ENCODE assay signal across 9 mouse cellular contexts in the genomic region with DNA sequence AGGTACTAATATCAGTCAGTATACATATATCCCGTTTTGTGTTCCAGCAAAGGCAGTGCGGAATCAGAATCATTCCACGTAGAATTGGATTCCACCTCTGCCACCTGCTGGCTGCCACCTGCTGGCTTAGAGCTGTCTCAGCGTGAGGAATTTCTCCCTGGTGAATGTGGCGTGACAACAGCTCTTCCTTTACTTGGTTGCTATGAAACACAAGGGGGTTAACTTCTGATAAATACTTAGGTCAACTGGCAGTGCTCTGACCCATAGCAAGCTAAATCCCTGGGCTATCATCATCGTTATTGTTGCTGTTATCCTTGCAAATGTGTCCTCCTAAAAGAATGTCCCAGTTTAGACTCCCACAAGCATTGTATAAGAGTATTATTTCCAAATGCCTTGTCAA. TPM values are rescaled to one million over a fixed set of nuclear protein-coding genes. Genes with fewer than 3 reads are reported as not detected.
DNase-seq lines count a peak whose midpoint lies in the region; ATAC-seq and TF ChIP-seq lines count a peak whose summit lies in the region.
"Had no signal": no experiment of that assay in that cellular context is flagged by ENCODE, and none has a peak within 500 bp of the region (broad histone marks: within the 10 kb centered on the region; RNA-seq: fewer than 3 reads in every experiment).

No protein-coding gene starts in this region.

- no peaks in the 10 kb centered on the region for H3K27me3 ChIP-seq in intestine, postnatal 0 days (replicated peaks; ENCODE audit: control insufficient read depth, insufficient read depth, low read length)
- H3K27me3 ChIP-seq in intestine, embryonic 15.5 days (replicated peaks) = no peaks in the 10 kb centered on the region
- H3K27me3 ChIP-seq in neural tube, embryonic 11.5 days (ENCODE audit: control insufficient read depth, insufficient read depth, low read length) = no peaks in the 10 kb centered on the region
- H3K27me3 ChIP-seq: heart, embryonic 13.5 days had no signal

- ATAC-seq in intestine, postnatal 0 days = no peak
- no peak for ATAC-seq in intestine, embryonic 15.5 days
- no peak for ATAC-seq in neural tube, embryonic 11.5 days (ENCODE audit: insufficient read depth, low FRiP score, low TSS enrichment)

- 8% methylated on average over 6 of the region's 6 CpGs for WGBS in intestine, postnatal 0 days
- 8% methylated on average over 6 of the region's 6 CpGs for WGBS in intestine, embryonic 15.5 days
- 6% methylated on average over 6 of the region's 6 CpGs for WGBS in neural tube, embryonic 11.5 days

- H3K27ac ChIP-seq in intestine, postnatal 0 days (ENCODE audit: low read depth, low read length) = no peak overlapping the region
- H3K27ac ChIP-seq in intestine, embryonic 15.5 days = no peak overlapping the region
- no peak overlapping the region for H3K27ac ChIP-seq in neural tube, embryonic 11.5 days (ENCODE audit: low read depth, low read length)
- H3K27ac ChIP-seq: heart, embryonic 13.5 days had no signal

- no peak overlapping the region for H3K4me3 ChIP-seq in intestine, postnatal 0 days (ENCODE audit: low read depth, low read length)
- H3K4me3 ChIP-seq in intestine, embryonic 15.5 days (replicated peaks) = no peak overlapping the region
- H3K4me3 ChIP-seq in neural tube, embryonic 11.5 days (ENCODE audit: low read depth, low read length) = no peak overlapping the region
- H3K4me3 ChIP-seq: heart, embryonic 13.5 days had no signal

- DNase-seq in brain, adult 2 months (ENCODE audit: low read depth, low spot score) = peak; percentile 60
- DNase-seq in heart, postnatal 4 days = peak; percentile 36
- peak; percentile 9 to 22 for DNase-seq in layer of hippocampus, postnatal 10 days (ENCODE audit: low spot score in 2 of 2)
- peak; percentile 18 for DNase-seq in neural tube, embryonic 11.5 days (ENCODE audit: low spot score)
- DNase-seq in spleen, postnatal 10 days (ENCODE audit: low spot score in 2 of 2) = no peak
- DNase-seq in urinary bladder, adult 2 months (ENCODE audit: low spot score) = no peak

- no peaks in the 10 kb centered on the region for H3K36me3 ChIP-seq in intestine, postnatal 0 days (ENCODE audit: control insufficient read depth, insufficient read depth)
- no peaks in the 10 kb centered on the region for H3K36me3 ChIP-seq in intestine, embryonic 15.5 days
- no peaks in the 10 kb centered on the region for H3K36me3 ChIP-seq in neural tube, embryonic 11.5 days (ENCODE audit: control insufficient read depth, insufficient read depth, low read length)
- H3K36me3 ChIP-seq: heart, embryonic 13.5 days had no signal

- no peaks in the 10 kb centered on the region for H3K4me1 ChIP-seq in intestine, postnatal 0 days (replicated peaks; ENCODE audit: control insufficient read depth, insufficient read depth, low read length)
- H3K4me1 ChIP-seq in intestine, embryonic 15.5 days (replicated peaks) = no peaks in the 10 kb centered on the region
- H3K4me1 ChIP-seq in neural tube, embryonic 11.5 days (ENCODE audit: control insufficient read depth, insufficient read depth, low read length) = no peaks in the 10 kb centered on the region

- peak; percentile 78 for TF ChIP-seq CTCF in intestine, postnatal 0 days (IDR thresholded peaks at IDR 0.05; ENCODE audit: low read depth)

- no peak overlapping the region for H3K4me2 ChIP-seq in intestine, postnatal 0 days (replicated peaks; ENCODE audit: low read depth)
- no peak overlapping the region for H3K4me2 ChIP-seq in intestine, embryonic 15.5 days (replicated peaks)
- no peak overlapping the region for H3K4me2 ChIP-seq in neural tube, embryonic 11.5 days (ENCODE audit: low read depth)
- H3K4me2 ChIP-seq: heart, embryonic 13.5 days had no signal

- no peak overlapping the region for H3K9ac ChIP-seq in intestine, postnatal 0 days (ENCODE audit: low read depth, low read length)
- H3K9ac ChIP-seq in intestine, embryonic 15.5 days = no peak overlapping the region
- no peak overlapping the region for H3K9ac ChIP-seq in neural tube, embryonic 11.5 days (ENCODE audit: low read length)
- H3K9ac ChIP-seq: heart, embryonic 13.5 days had no signal

- no peaks in the 10 kb centered on the region for H3K9me3 ChIP-seq in intestine, postnatal 0 days (ENCODE audit: control insufficient read depth)
- no peaks in the 10 kb centered on the region for H3K9me3 ChIP-seq in intestine, embryonic 15.5 days
- no peaks in the 10 kb centered on the region for H3K9me3 ChIP-seq in neural tube, embryonic 11.5 days (ENCODE audit: control insufficient read depth, low read length)
- H3K9me3 ChIP-seq: heart, embryonic 13.5 days had no signal

RNA-seq across cellular contexts. Expression of gene Prr9, which starts 17.2 kb away (rescaled TPM):
- polyA plus RNA-seq in intestine, postnatal 0 days (2015; fragmentation: Nextera tagmentation; extraction: Ambion mirVana) = not detected in 2 replicates
- not detected in 2 replicates for polyA plus RNA-seq in intestine, embryonic 15.5 days (2015; fragmentation: Nextera tagmentation; extraction: Ambion mirVana)
- total RNA-seq in heart, postnatal 4 days (2021) = not detected
- not detected for total RNA-seq in layer of hippocampus, postnatal 10 days (2021)
- polyA plus RNA-seq in neural tube, embryonic 11.5 days (2014; fragmentation: Nextera tagmentation; extraction: Ambion mirVana) = not detected in 2 replicates
- not detected in 2 replicates for polyA plus RNA-seq in urinary bladder, adult 2 months (2012; rRNA removed)
- polyA plus RNA-seq: heart, embryonic 13.5 days had no signal

RNA-seq across cellular contexts. Expression of gene Lor, which starts 23.6 kb away (rescaled TPM):
- 1.1 and 1.5 TPM in 2 replicates for polyA plus RNA-seq in intestine, postnatal 0 days (2015; fragmentation: Nextera tagmentation; extraction: Ambion mirVana)
- polyA plus RNA-seq in intestine, embryonic 15.5 days (2015; fragmentation: Nextera tagmentation; extraction: Ambion mirVana) = 0.21 and 0.23 TPM in 2 replicates
- under 1 TPM in 1 of 2 experiments, not detected in 1; 0.19 TPM for total RNA-seq in heart, postnatal 4 days (2021)
- total RNA-seq in layer of hippocampus, postnatal 10 days (2021) = 1 to 10 TPM; 6.6 to 6.8 TPM
- polyA plus RNA-seq in neural tube, embryonic 11.5 days (2014; fragmentation: Nextera tagmentation; extraction: Ambion mirVana) = 0.97 and 1.6 TPM in 2 replicates
- polyA plus RNA-seq in urinary bladder, adult 2 months (2012; rRNA removed) = 0.13 and 0.17 TPM in 2 replicates

RNA-seq across cellular contexts. Expression of gene Lelp1, which starts 36.0 kb away (rescaled TPM):
- polyA plus RNA-seq in intestine, postnatal 0 days (2015; fragmentation: Nextera tagmentation; extraction: Ambion mirVana) = not detected in 2 replicates
- polyA plus RNA-seq in intestine, embryonic 15.5 days (2015; fragmentation: Nextera tagmentation; extraction: Ambion mirVana) = not detected in 2 replicates
- total RNA-seq in heart, postnatal 4 days (2021) = not detected
- total RNA-seq in layer of hippocampus, postnatal 10 days (2021) = not detected
- polyA plus RNA-seq in neural tube, embryonic 11.5 days (2014; fragmentation: Nextera tagmentation; extraction: Ambion mirVana) = not detected in 2 replicates
- polyA plus RNA-seq in urinary bladder, adult 2 months (2012; rRNA removed) = not detected in 2 replicates
- polyA plus RNA-seq: heart, embryonic 13.5 days had no signal

Comparison
In these comparisons a context has a peak if more than half of its experiments do, and no peak if none do; other contexts are left out.
1. DNase-seq: peak in brain, adult 2 months (single experiment), heart, postnatal 4 days (single experiment), layer of hippocampus, postnatal 10 days (2 of 2) and neural tube, embryonic 11.5 days (single experiment); none in spleen, postnatal 10 days (0 of 2) and urinary bladder, adult 2 months (single experiment).